Mouse (Mus musculus) thymus, postnatal 36 days (tissue): Measurements from ENCODE around the gene Coq8a.
A peak's percentile ranks its signal among the peaks of the same experiment; 100 is the strongest.

Experiments used
- DNase-seq, 2 experiments: peaks; one replicate each; pipeline ENCODE4 v3.0.0; 2022; ENCODE audit warnings: mixed read lengths in 2 of 2

The Coq8a gene

GRCm38 (mm10) chr1:180196508-180196907 is 2.9 kb downstream of the Coq8a start:
- no peak for DNase-seq

GRCm38 (mm10) chr1:180195703-180196381 is 3.6 kb downstream of the Coq8a start:
- DNase-seq = peak; percentile 97 to 98

- peak; percentile 38 to 57 for DNase-seq
These were observed 4.5 kb downstream of the Coq8a start for GRCm38 (mm10) chr1:180194781-180195471.

GRCm38 (mm10) chr1:180194048-180194447 is 5.4 kb downstream of the Coq8a start:
- DNase-seq = no peak

GRCm38 (mm10) chr1:180193391-180193935 is 5.9 kb downstream of the Coq8a start:
- DNase-seq = no peak

GRCm38 (mm10) chr1:180192866-180193265 is 6.5 kb downstream of the Coq8a start:
- no peak for DNase-seq

- no peak for DNase-seq
These were observed 7.7 kb downstream of the Coq8a start for GRCm38 (mm10) chr1:180191651-180192220.

GRCm38 (mm10) chr1:180191112-180191511 is 8.3 kb downstream of the Coq8a start:
- DNase-seq = no peak

- no peak for DNase-seq
These were observed 10.5 kb downstream of the Coq8a start for GRCm38 (mm10) chr1:180188951-180189350.

- DNase-seq = no peak
These were observed 13.0 kb downstream of the Coq8a start for GRCm38 (mm10) chr1:180186371-180186770.

GRCm38 (mm10) chr1:180185877-180186276 is 13.5 kb downstream of the Coq8a start:
- DNase-seq = no peak

GRCm38 (mm10) chr1:180184768-180185167 is 14.6 kb downstream of the Coq8a start:
- DNase-seq = no peak

GRCm38 (mm10) chr1:180183525-180184159 is 15.8 kb downstream of the Coq8a start:
- DNase-seq = no peak

- DNase-seq = no peak
These were observed 16.7 kb downstream of the Coq8a start for GRCm38 (mm10) chr1:180182731-180183130.

GRCm38 (mm10) chr1:180181966-180182319 is 17.5 kb downstream of the Coq8a start:
- no peak for DNase-seq

GRCm38 (mm10) chr1:180181304-180181965 is 18.0 kb downstream of the Coq8a start:
- no peak for DNase-seq

- no peak for DNase-seq
These were observed 19.6 kb downstream of the Coq8a start for GRCm38 (mm10) chr1:180179840-180180239.

GRCm38 (mm10) chr1:180179100-180179499 is 20.3 kb downstream of the Coq8a start:
- DNase-seq = no peak

GRCm38 (mm10) chr1:180178340-180178739 is 21.1 kb downstream of the Coq8a start:
- DNase-seq = no peak

GRCm38 (mm10) chr1:180176784-180177183 is 22.6 kb downstream of the Coq8a start:
- DNase-seq = no peak

GRCm38 (mm10) chr1:180175635-180176034 is 23.8 kb downstream of the Coq8a start:
- no peak for DNase-seq

GRCm38 (mm10) chr1:180175167-180175566 is 24.2 kb downstream of the Coq8a start:
- no peak for DNase-seq

GRCm38 (mm10) chr1:180174718-180175117 is 24.7 kb downstream of the Coq8a start:
- no peak for DNase-seq
